Mouse (Mus musculus) inflammation-experienced regulatory T-cells, adult 6 months (primary cell): ENCODE data around the gene Spo11. TPM values are rescaled to one million over a fixed set of nuclear protein-coding genes. Genes with fewer than 3 reads are reported as not detected.

ENCODE experiments used
- ATAC-seq: one replicate; pipeline ENCODE4 v1.8.0; 2017
- polyA plus RNA-seq, 3 experiments: library from polyadenylated mRNA; unstranded; fragments of 100-300 nt; shearing (Covaris generic); gene quantifications; one replicate each; pipeline ENCODE4 v1.2.1; 2017

Spo11 gene
- polyA plus RNA-seq, 3 experiments from 2014 or later, result 4.6 to 6.3 (median 6.0) TPM

- no peak for ATAC-seq
Measured at GRCm38 (mm10) chr2:172959006-172959768, 18.3 kb upstream of the Spo11 start.

- ATAC-seq, result no peak
Measured at GRCm38 (mm10) chr2:172960350-172960749, 17.1 kb upstream of the Spo11 start.

GRCm38 (mm10) chr2:172961211-172961610 is 16.3 kb upstream of the Spo11 start:
- ATAC-seq, result no peak

- no peak for ATAC-seq
Measured at GRCm38 (mm10) chr2:172965249-172965648, 12.3 kb upstream of the Spo11 start.

- peak; percentile 93 for ATAC-seq
Measured at GRCm38 (mm10) chr2:172966480-172966879, 11.0 kb upstream of the Spo11 start.

GRCm38 (mm10) chr2:172971865-172972264 is 5.6 kb upstream of the Spo11 start:
- ATAC-seq, result no peak

GRCm38 (mm10) chr2:172973806-172974565 is 3.5 kb upstream of the Spo11 start:
- no peak for ATAC-seq

- ATAC-seq, result no peak
Measured at GRCm38 (mm10) chr2:172974701-172975100, 2.8 kb upstream of the Spo11 start.

GRCm38 (mm10) chr2:172975159-172975558 is 2.3 kb upstream of the Spo11 start:
- no peak for ATAC-seq

- ATAC-seq, result peak; percentile 39
Measured at GRCm38 (mm10) chr2:172976661-172977238, 750 bp upstream of the Spo11 start.

- ATAC-seq, result peak; percentile 27
Measured at GRCm38 (mm10) chr2:172978131-172978633, 682 bp downstream of the Spo11 start.

GRCm38 (mm10) chr2:172979666-172980345 is 2.3 kb downstream of the Spo11 start:
- no peak for ATAC-seq

GRCm38 (mm10) chr2:172982776-172983561 is 5.5 kb downstream of the Spo11 start:
- no peak for ATAC-seq

GRCm38 (mm10) chr2:172990161-172990560 is 12.7 kb downstream of the Spo11 start:
- ATAC-seq, result no peak

- no peak for ATAC-seq
Measured at GRCm38 (mm10) chr2:172996207-172996606, 18.7 kb downstream of the Spo11 start.

GRCm38 (mm10) chr2:172997748-172998147 is 20.2 kb downstream of the Spo11 start:
- no peak for ATAC-seq

GRCm38 (mm10) chr2:172998478-172998877 is 21.0 kb downstream of the Spo11 start:
- no peak for ATAC-seq

- ATAC-seq, result peak; percentile 94
Measured at GRCm38 (mm10) chr2:172999630-173000284, 22.3 kb downstream of the Spo11 start, which contains the start of gene Rae1. Gene Rae1, plus strand, starts transcription at chr2:173000117.

- ATAC-seq, result peak; percentile 48
Measured at GRCm38 (mm10) chr2:173000285-173000652, 22.8 kb downstream of the Spo11 start.

GRCm38 (mm10) chr2:173000921-173001320 is 23.4 kb downstream of the Spo11 start:
- ATAC-seq, result no peak

GRCm38 (mm10) chr2:173003737-173004136 is 26.2 kb downstream of the Spo11 start:
- ATAC-seq, result no peak
